Mouse (Mus musculus) lung, postnatal 14 days (tissue): Measurements from ENCODE around the gene Btbd16.

ENCODE experiments used
- DNase-seq: peaks from one replicate; pipeline ENCODE4 v3.0.0; 2021

Gene Btbd16

GRCm38 (mm10) chr7:130819624-130820023, 45.8 kb downstream of the Btbd16 start:
- no peak for DNase-seq

GRCm38 (mm10) chr7:130823992-130824391, 50.1 kb downstream of the Btbd16 start:
- DNase-seq: no peak

- DNase-seq: no peak
Observed at GRCm38 (mm10) chr7:130826343-130826742, 52.5 kb downstream of the Btbd16 start.

GRCm38 (mm10) chr7:130827431-130827830, 53.6 kb downstream of the Btbd16 start:
- DNase-seq: peak; percentile 77

GRCm38 (mm10) chr7:130827844-130828403, 54.1 kb downstream of the Btbd16 start:
- DNase-seq: no peak

- no peak for DNase-seq
Observed at GRCm38 (mm10) chr7:130828475-130828874, 54.6 kb downstream of the Btbd16 start.

GRCm38 (mm10) chr7:130831586-130831985, 57.7 kb downstream of the Btbd16 start:
- DNase-seq: no peak

GRCm38 (mm10) chr7:130834299-130834698, 60.4 kb downstream of the Btbd16 start:
- DNase-seq: peak; percentile 43

GRCm38 (mm10) chr7:130834958-130835861, 61.3 kb downstream of the Btbd16 start:
- no peak for DNase-seq

- DNase-seq: no peak
Observed at GRCm38 (mm10) chr7:130836066-130836465, 62.2 kb downstream of the Btbd16 start.

- no peak for DNase-seq
Observed at GRCm38 (mm10) chr7:130837941-130838657, 64.2 kb downstream of the Btbd16 start.

GRCm38 (mm10) chr7:130838658-130839025, 64.8 kb downstream of the Btbd16 start:
- DNase-seq: no peak

GRCm38 (mm10) chr7:130839380-130840100, 65.7 kb downstream of the Btbd16 start:
- DNase-seq: no peak

- DNase-seq: no peak
Observed at GRCm38 (mm10) chr7:130847164-130847718, 73.4 kb downstream of the Btbd16 start.

- peak; percentile 46 for DNase-seq
Observed at GRCm38 (mm10) chr7:130854684-130855292, 80.9 kb downstream of the Btbd16 start.

- peak; percentile 23 for DNase-seq
Observed at GRCm38 (mm10) chr7:130855681-130856080, 81.8 kb downstream of the Btbd16 start.

- DNase-seq: no peak
Observed at GRCm38 (mm10) chr7:130857973-130858372, 84.1 kb downstream of the Btbd16 start.

- DNase-seq: no peak
Observed at GRCm38 (mm10) chr7:130859926-130860325, 86.1 kb downstream of the Btbd16 start.

GRCm38 (mm10) chr7:130860721-130861142, 86.9 kb downstream of the Btbd16 start:
- DNase-seq: peak; percentile 30

GRCm38 (mm10) chr7:130862501-130862900, 88.6 kb downstream of the Btbd16 start:
- DNase-seq: no peak

- DNase-seq: no peak
Observed at GRCm38 (mm10) chr7:130864711-130865110, 90.8 kb downstream of the Btbd16 start.
